Mouse (Mus musculus): ENCODE results near the gene Mfap4.
A peak's percentile ranks its signal among the peaks of the same experiment; 100 is the strongest.

Gene Mfap4

DNA sequence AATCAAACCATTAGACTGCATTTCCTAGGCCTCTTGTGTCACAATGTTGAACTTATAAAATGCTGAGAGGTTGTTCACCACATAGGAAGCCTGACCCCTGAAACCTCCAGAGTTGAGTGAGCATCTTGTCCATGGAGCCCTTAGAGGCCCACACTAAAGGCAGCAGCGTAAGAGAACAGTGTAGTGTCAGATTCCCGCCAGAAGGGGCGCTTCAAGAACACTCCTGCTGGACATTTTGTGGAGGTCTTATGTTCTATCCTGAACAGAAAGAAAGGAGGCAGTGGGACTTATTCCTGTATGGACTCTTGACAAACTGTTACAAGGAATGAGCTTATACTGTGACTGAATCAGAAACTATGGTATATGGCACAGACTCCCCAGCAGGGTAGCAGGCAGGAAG lies 29.7 kb downstream of the Mfap4 start:
- peak; percentile 7 for DNase-seq (ENCODE audit: low read depth)

DNA sequence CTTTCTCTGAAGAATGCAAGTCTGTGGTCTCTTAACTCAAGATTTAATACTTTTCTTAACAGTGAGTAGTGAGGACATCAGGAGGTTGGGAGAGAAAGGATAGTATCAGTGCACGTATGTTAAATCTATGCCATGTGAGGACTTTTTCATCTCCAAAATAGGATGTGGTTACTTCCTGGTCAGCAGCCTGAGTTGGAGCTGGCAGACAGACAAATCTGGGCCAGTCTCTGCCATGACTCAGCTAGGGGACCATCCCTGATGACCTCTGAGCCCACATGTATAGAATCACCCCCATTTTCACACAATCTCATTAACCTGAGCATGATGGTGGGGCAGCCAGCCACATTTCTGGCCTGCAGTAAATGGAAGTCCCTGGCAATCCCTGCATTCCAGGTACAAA lies 32.7 kb downstream of the Mfap4 start:
- DNase-seq (ENCODE audit: low read depth): peak; percentile 34

DNA sequence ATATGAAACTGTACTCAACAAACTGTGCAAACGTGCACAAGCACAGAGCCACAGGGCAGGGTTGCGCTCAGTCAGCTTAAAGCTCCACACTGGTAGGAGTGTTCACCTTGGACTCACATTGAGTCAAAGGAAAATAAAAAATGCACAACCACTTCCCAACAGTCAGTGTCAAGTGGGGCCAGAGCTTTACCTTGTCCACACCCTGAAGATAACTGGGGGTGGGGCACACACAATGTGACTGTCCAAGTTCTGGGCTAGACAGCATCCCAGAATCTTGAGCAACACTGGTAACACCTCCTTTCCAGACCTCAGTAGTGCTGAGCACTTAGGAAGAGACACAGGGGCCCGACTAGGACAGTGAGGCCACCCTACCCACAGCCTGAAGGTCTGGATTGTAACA lies 33.6 kb downstream of the Mfap4 start:
- no peak for DNase-seq (ENCODE audit: low read depth)

DNA sequence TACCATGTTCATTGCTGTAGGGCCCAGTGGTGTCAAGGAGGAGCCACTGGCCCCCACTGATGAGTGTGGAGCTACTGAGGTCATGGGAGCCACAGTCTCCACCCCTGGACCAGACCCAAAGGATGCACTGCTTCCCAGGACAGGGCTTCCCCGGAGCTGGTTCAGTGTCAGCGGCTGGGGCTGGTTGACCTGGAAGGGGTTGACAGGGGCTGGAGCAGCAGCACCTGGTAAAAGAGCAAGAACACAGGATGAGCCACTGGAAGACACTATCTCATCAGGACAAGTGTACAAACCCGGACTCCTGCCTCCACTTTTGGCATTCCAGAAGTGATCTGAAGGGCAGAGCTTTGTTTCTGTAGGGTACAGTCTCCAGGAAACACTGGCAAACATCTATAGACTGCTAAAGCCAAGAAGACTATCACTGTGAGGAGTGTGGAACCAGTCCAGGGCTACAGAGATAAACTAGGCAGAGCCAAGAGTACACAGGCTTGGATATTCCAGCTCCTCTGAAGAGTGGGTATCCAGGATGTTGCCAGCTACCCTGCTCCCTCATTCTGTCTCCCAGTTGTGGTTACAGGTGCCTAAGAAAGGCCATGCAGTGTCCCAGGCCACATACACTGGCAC lies 34.4 kb downstream of the Mfap4 start:
- DNase-seq (ENCODE audit: low read depth): no peak

DNA sequence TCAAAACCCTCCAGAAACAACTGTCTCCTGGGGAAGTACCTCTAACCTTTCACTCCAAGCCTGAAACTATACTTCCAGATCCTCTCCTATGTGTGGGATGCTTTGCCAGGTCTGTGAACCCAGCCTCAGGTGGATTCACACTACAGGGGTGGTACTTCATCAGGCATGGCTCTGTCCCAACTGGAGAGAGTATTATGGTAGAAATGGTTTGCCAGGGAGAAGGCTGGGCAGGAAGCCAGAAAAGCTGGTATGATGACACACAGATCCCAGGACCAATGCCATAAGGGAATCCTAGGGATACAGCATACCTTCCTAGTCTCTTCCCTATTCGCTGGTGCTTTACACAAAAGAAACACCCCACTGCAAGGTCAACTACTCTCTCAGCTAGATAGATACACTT lies 41.6 kb downstream of the Mfap4 start:
- no peak for DNase-seq (ENCODE audit: low read depth)

DNA sequence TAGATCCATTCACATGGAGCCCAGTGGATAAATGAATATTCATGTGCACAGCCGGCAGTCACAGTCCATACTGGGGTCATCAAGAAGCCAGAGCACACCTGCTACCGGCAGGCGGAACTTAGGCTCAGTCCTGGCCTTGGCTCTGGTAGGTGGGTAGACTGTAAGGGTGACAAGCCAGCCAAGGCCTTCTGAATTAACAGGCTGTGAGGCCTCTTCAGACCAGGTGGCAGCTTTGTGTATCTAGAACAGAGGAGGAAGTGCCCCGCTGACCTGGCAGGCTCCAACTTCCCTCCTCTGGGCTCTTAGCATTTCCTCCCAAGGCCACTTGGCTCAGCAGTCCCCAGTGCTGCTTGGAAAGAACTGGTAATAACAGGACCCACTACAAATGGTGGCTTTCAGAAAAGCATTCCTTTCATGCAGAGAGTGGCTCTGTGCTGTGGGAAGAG lies 44.1 kb downstream of the Mfap4 start:
- DNase-seq (ENCODE audit: low read depth): peak; percentile 19

DNA sequence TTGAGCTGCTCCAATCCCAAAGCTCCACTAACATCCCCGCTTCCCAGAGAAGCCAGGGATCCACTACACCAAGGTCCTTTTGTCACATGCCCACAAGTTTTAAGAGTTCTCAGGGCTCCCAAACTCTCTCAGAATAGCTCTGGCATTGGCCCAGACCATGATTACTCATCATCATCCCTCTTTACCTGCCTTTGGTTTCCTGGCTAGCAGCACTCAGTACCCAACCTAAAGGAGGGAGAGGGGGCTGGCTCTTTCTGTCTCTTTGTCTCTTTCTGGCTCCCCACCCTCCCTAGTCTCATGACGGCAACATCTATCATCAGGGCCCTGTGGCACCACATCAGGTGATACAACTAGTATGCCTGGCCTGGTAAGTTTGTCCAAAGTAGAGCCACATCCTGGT lies 47.6 kb downstream of the Mfap4 start:
- no peak for DNase-seq (ENCODE audit: low read depth)

DNA sequence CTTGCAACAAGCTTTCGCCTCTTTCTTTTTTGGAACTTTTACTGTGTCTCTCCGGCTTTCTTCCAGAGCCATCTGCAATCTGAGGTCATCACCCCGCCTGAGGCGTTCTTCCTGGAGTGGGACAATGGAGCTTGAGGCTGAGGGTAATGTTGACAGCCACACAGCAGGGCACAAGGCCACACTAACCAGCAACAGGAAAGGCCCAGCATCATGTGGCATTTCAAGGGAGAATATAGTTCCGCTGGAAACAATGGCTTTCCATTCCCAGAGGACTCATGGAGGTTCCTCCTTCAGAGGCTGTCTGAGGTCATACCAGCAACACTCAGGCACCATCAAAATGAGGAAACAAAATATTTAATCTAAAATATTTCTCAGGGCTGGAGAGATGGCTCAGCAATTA lies 48.3 kb downstream of the Mfap4 start:
- no peak for DNase-seq (ENCODE audit: low read depth)

DNA sequence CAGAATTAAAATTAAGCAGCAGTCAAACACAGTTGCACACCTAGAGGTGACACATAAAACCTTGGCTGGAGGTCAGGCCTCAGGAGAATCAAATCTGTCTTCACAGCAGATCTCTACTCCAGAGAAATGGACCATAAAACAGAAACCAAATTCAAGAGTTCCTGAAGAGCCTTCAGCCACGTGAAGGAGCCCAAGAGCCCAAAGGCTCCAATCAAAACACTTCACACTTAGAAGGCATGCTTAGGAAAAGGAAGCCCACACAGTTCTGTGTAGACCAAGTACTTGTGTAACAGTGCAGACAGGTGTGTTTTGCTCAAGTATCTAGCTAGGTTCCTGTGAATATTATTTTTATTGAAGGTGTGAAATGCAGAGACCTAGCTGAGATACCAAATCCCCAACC lies 50.3 kb downstream of the Mfap4 start:
- DNase-seq (ENCODE audit: low read depth): no peak

DNA sequence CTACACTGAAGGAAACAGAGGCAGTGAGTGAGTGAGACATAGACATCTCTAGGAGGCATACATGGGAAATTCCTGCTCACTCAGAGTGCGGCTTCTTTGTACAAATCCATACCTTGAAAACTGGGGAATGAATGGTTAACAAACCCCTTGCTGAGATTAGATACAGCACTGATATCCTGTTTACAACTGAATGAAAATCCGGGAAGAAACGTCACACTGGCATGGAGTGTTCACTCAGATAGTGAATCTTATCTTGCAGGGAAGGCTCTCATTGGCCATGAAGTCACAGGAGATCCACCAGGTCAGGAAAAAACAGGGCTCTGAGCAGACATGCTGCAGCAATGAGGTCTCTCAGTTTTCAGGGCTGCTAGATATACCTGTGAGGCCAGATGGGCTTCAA lies 51.7 kb downstream of the Mfap4 start:
- DNase-seq (ENCODE audit: low read depth): no peak

DNA sequence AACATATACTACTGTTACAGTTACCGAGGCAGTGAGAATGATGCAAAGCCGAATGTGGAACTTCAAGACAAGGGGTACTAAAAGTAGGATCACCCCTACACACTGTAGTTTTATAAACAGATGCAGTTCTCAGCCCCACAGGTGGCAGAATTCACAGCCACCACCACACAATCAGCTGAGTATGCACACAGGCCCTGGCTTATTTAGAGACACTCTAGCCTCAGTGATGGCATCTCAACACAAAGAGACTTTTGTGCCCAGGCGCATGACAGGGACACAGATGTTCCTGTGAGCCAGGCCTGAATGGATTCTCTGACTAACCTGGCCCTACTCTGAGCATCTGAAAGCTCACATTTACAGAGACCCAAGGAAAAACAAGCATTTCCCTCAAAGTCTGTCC lies 52.1 kb downstream of the Mfap4 start:
- no peak for DNase-seq (ENCODE audit: low read depth)

Measured in 416B (cell line).